Mouse (Mus musculus): Measurements from ENCODE around the gene Ppp1r9a. TPM values are rescaled to one million over a fixed set of nuclear protein-coding genes. Genes with fewer than 3 reads are reported as not detected.

Ppp1r9a gene
- total RNA-seq, 2 experiments from 2014 or later = 162 to 164 TPM

- DNase-seq = no peak
These were observed 59.5 kb downstream of the Ppp1r9a start for GRCm38 (mm10) chr6:4962197-4962596.

GRCm38 (mm10) chr6:4963049-4963448, 60.3 kb downstream of the Ppp1r9a start:
- no peak for DNase-seq

GRCm38 (mm10) chr6:4967236-4967635, 64.5 kb downstream of the Ppp1r9a start:
- DNase-seq = no peak

- no peak for DNase-seq
These were observed 68.5 kb downstream of the Ppp1r9a start for GRCm38 (mm10) chr6:4971229-4971628.

GRCm38 (mm10) chr6:4972808-4973207, 70.1 kb downstream of the Ppp1r9a start:
- DNase-seq = no peak

GRCm38 (mm10) chr6:4973337-4973736, 70.6 kb downstream of the Ppp1r9a start:
- DNase-seq = no peak

- DNase-seq = no peak
These were observed 74.8 kb downstream of the Ppp1r9a start for GRCm38 (mm10) chr6:4977515-4977914.

- DNase-seq = no peak
These were observed 75.5 kb downstream of the Ppp1r9a start for GRCm38 (mm10) chr6:4978249-4978648.

- DNase-seq = no peak
These were observed 76.2 kb downstream of the Ppp1r9a start for GRCm38 (mm10) chr6:4978897-4979296.

GRCm38 (mm10) chr6:4980113-4980512, 77.4 kb downstream of the Ppp1r9a start:
- no peak for DNase-seq

GRCm38 (mm10) chr6:4982686-4983162, 80.0 kb downstream of the Ppp1r9a start:
- DNase-seq = peak in 1 of 2 experiments; percentile 11

GRCm38 (mm10) chr6:4985668-4986067, 83.0 kb downstream of the Ppp1r9a start:
- no peak for DNase-seq

- DNase-seq = no peak
These were observed 84.4 kb downstream of the Ppp1r9a start for GRCm38 (mm10) chr6:4987084-4987483.

- DNase-seq = no peak
These were observed 86.0 kb downstream of the Ppp1r9a start for GRCm38 (mm10) chr6:4988688-4989087.

GRCm38 (mm10) chr6:4992308-4992707, 89.6 kb downstream of the Ppp1r9a start:
- DNase-seq = peak in 1 of 2 experiments; percentile 39

GRCm38 (mm10) chr6:4993600-4994160, 91.0 kb downstream of the Ppp1r9a start:
- no peak for DNase-seq

GRCm38 (mm10) chr6:4994161-4994919, 91.6 kb downstream of the Ppp1r9a start:
- DNase-seq = no peak

- DNase-seq = no peak
These were observed 94.9 kb downstream of the Ppp1r9a start for GRCm38 (mm10) chr6:4997599-4997998.

GRCm38 (mm10) chr6:4998929-4999328, 96.2 kb downstream of the Ppp1r9a start:
- DNase-seq = no peak

- no peak for DNase-seq
These were observed 98.1 kb downstream of the Ppp1r9a start for GRCm38 (mm10) chr6:5000788-5001187.

GRCm38 (mm10) chr6:5005491-5006275, 103.0 kb downstream of the Ppp1r9a start:
- DNase-seq = no peak

- no peak for DNase-seq
These were observed 103.7 kb downstream of the Ppp1r9a start for GRCm38 (mm10) chr6:5006283-5006946.

- no peak for DNase-seq
These were observed 105.4 kb downstream of the Ppp1r9a start for GRCm38 (mm10) chr6:5008166-5008565.

Measured in layer of hippocampus, postnatal 36 days (tissue).